Mouse (Mus musculus) MN1 (cell line): Measurements from ENCODE around the gene Il6st.

ENCODE experiments used
- DNase-seq: peaks from one replicate; pipeline ENCODE4 v3.0.0-alpha.2; 2016; ENCODE audit warnings: low spot score

The Il6st gene

GRCm38 (mm10) chr13:112483015-112483414 lies 19.1 kb downstream of the Il6st start:
- no peak for DNase-seq

- no peak for DNase-seq
Observed at GRCm38 (mm10) chr13:112486236-112486635, 22.4 kb downstream of the Il6st start.

GRCm38 (mm10) chr13:112486676-112487075 lies 22.8 kb downstream of the Il6st start:
- DNase-seq: no peak

- DNase-seq: no peak
Observed at GRCm38 (mm10) chr13:112490036-112490435, 26.2 kb downstream of the Il6st start.

- DNase-seq: no peak
Observed at GRCm38 (mm10) chr13:112491636-112492284, 27.9 kb downstream of the Il6st start.

- DNase-seq: no peak
Observed at GRCm38 (mm10) chr13:112492285-112492678, 28.4 kb downstream of the Il6st start.

- DNase-seq: no peak
Observed at GRCm38 (mm10) chr13:112494590-112494989, 30.7 kb downstream of the Il6st start.

GRCm38 (mm10) chr13:112500027-112500426 lies 36.2 kb downstream of the Il6st start:
- no peak for DNase-seq

GRCm38 (mm10) chr13:112500466-112500865 lies 36.6 kb downstream of the Il6st start:
- DNase-seq: no peak

- no peak for DNase-seq
Observed at GRCm38 (mm10) chr13:112503846-112504245, 40.0 kb downstream of the Il6st start.

- DNase-seq: no peak
Observed at GRCm38 (mm10) chr13:112505436-112505835, 41.6 kb downstream of the Il6st start.

- DNase-seq: no peak
Observed at GRCm38 (mm10) chr13:112506766-112507165, 42.9 kb downstream of the Il6st start.

GRCm38 (mm10) chr13:112507691-112508090 lies 43.8 kb downstream of the Il6st start:
- no peak for DNase-seq

- DNase-seq: no peak
Observed at GRCm38 (mm10) chr13:112508487-112508886, 44.6 kb downstream of the Il6st start.

- DNase-seq: peak; percentile 77
Observed at GRCm38 (mm10) chr13:112509465-112509864, 45.6 kb downstream of the Il6st start.

- DNase-seq: no peak
Observed at GRCm38 (mm10) chr13:112510437-112511212, 46.8 kb downstream of the Il6st start.

- no peak for DNase-seq
Observed at GRCm38 (mm10) chr13:112511261-112511660, 47.4 kb downstream of the Il6st start.

GRCm38 (mm10) chr13:112511810-112512209 lies 47.9 kb downstream of the Il6st start:
- no peak for DNase-seq

- DNase-seq: no peak
Observed at GRCm38 (mm10) chr13:112512824-112513223, 49.0 kb downstream of the Il6st start.

GRCm38 (mm10) chr13:112514546-112514945 lies 50.7 kb downstream of the Il6st start:
- DNase-seq: no peak

GRCm38 (mm10) chr13:112522261-112522660 lies 58.4 kb downstream of the Il6st start:
- DNase-seq: no peak

GRCm38 (mm10) chr13:112522896-112523295 lies 59.0 kb downstream of the Il6st start:
- DNase-seq: no peak

- no peak for DNase-seq
Observed at GRCm38 (mm10) chr13:112523346-112523970, 59.6 kb downstream of the Il6st start.
